Mouse (Mus musculus): Measurements from ENCODE around the gene Uso1. TPM values are rescaled to one million over a fixed set of nuclear protein-coding genes. Genes with fewer than 3 reads are reported as not detected.

The Uso1 gene
- polyA plus RNA-seq, 1 experiment from 2014 or later = 34.1 TPM

Other genes starting within 250 kb of the Uso1 start
- 46.0 and 58.4 TPM in 2 replicates for gene Rchy1, start 174.9 kb upstream of the Uso1 start, polyA plus RNA-seq (2014; fragmentation: Nextera tagmentation; extraction: Ambion mirVana)
- gene Odaph, start 150.5 kb upstream of the Uso1 start, polyA plus RNA-seq (2014; fragmentation: Nextera tagmentation; extraction: Ambion mirVana) = not detected in 2 replicates
- gene Cdkl2, start 94.1 kb upstream of the Uso1 start, polyA plus RNA-seq (2014; fragmentation: Nextera tagmentation; extraction: Ambion mirVana) = 1.4 and 1.7 TPM in 2 replicates
- 333 and 359 TPM in 2 replicates for gene G3bp2, start 54.2 kb upstream of the Uso1 start, polyA plus RNA-seq (2014; fragmentation: Nextera tagmentation; extraction: Ambion mirVana)
- not detected in 2 replicates for gene U90926, start 77.5 kb downstream of the Uso1 start, polyA plus RNA-seq (2014; fragmentation: Nextera tagmentation; extraction: Ambion mirVana)
- 0.53 TPM in 1 of 2 replicates, not detected in the other for gene Ppef2, start 118.3 kb downstream of the Uso1 start, polyA plus RNA-seq (2014; fragmentation: Nextera tagmentation; extraction: Ambion mirVana)
- 4.7 and 5.5 TPM in 2 replicates for gene Naaa, start 140.2 kb downstream of the Uso1 start, polyA plus RNA-seq (2014; fragmentation: Nextera tagmentation; extraction: Ambion mirVana)
- gene Sdad1, start 172.5 kb downstream of the Uso1 start, polyA plus RNA-seq (2014; fragmentation: Nextera tagmentation; extraction: Ambion mirVana) = 36.3 and 49.1 TPM in 2 replicates
- gene Cxcl9, start 190.1 kb downstream of the Uso1 start, polyA plus RNA-seq (2014; fragmentation: Nextera tagmentation; extraction: Ambion mirVana) = not detected in 2 replicates
- gene Art3, start 193.9 kb downstream of the Uso1 start, polyA plus RNA-seq (2014; fragmentation: Nextera tagmentation; extraction: Ambion mirVana) = 3.4 and 3.6 TPM in 2 replicates
- 0.57 and 0.71 TPM in 2 replicates for gene Cxcl10, start 211.0 kb downstream of the Uso1 start, polyA plus RNA-seq (2014; fragmentation: Nextera tagmentation; extraction: Ambion mirVana)